Mouse (Mus musculus): ENCODE measurements at regions not wholly inside any gene's neighbourhood (a gene's known extent, or its start where the extent isn't known, plus 50 kb on each side); places are given as distances from the start of the nearest gene placed in this dataset.

DNA sequence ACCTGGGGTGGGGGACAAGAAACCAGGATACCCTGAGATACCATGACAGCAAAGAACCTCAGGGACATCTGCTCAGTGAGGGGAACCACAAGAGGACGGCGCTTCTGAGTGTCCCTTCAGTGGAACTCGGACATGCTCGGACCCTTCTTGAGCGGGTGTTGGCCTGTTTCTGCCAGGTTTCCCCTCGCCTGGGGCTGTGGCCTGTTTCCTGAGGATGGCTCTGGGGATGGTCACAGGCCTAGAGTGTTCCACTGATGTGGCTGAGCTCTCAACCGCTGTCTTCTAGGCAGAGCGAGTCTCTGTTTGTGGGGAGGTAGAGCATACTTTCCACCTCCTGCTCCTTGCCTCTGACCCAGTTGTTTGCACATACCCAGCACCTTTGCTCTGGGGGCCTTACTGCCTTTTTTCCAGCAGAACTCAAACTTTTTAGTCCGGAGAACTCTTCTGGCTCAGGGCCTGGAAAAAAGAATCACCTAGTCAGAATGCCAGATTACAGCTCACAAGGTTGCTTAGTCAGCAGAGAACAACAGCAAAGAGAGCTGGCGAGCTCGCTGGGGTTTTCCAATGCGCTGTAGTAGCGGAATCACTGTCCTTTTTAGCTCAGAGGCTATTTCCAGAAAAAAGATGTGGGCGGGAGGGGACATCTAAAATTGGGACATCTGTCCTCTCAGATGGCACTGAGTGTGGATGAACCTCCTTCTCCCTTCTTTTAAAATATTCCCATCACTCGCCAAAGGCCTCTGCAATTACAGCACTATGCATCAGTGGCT, 65.3 kb downstream of the Med10 start:
- in situ Hi-C loops (cut with MboI; ENCODE audit: unreplicated experiment in 2 of 2) = no loop called here

DNA sequence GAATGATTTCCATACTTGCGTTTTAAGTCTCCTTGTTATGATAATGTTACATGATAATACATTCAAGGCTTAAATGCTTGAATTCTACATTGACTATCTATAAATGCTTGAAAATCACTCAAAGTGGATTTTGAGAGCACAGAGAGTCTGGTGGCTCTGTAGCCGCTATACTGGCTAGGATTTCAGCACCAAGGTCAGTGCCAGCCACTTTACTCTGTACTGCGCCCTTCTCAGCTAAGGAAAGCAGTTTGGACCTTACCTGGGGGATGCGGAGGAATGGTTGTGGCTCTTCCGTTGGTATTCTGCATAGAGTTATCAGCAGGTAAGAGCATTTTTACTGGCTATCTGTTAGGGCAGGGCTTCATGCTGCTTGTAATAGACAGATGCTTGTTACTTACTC, 94.3 kb downstream of the Med10 start:
- in situ Hi-C loops (cut with MboI; ENCODE audit: unreplicated experiment in 2 of 2) = no loop called here

DNA sequence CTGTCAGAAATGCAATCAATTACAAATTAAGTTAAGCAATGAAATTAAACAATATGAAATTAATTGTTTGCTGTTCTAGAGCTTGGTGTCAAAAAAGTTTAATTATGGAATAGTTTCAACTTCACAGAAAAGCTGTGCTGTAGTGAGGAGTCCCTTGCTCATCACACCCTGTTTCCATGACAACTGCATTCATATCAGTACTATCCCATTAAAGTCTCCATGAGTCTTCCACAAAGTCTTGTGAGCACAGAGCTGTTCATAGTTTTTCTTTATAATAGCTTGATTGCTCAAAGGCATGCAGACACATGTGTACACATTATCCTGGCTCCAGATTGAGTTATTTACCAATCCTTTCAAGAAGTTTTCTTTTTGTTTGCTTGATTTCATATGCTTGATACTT, 98.9 kb downstream of the Med10 start:
- in situ Hi-C loops (cut with MboI; ENCODE audit: unreplicated experiment in 2 of 2) = no loop called here

- in situ Hi-C loops (cut with MboI; ENCODE audit: unreplicated experiment in 2 of 2) = no loop called here
Observed at GRCm38 (mm10) chr13:69906802-69907537, 104.8 kb downstream of the Med10 start.

DNA sequence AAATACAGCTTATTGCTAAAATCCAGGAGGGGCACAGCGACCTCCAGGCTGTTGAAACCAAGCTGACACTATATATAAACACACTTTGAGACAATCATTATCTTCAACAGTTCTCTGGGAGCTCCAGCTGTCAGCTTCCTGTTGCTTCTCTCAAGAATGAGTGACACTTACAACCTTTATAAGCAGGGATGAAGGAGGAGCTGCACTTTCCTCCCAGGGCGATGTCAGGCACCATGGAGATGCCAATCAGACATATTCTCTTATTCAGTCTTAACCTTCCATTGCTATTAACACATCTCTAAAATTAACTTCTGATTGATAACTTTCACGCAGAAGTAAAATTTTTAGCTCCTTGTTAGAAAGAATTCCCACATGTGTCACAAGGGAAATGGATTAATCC, 113.6 kb downstream of the Med10 start:
- in situ Hi-C loops (cut with MboI; ENCODE audit: unreplicated experiment in 2 of 2) = no loop called here

GRCm38 (mm10) chr13:69932695-69933550, 130.7 kb downstream of the Med10 start:
- in situ Hi-C loops (cut with MboI; ENCODE audit: unreplicated experiment in 2 of 2) = no loop called here

DNA sequence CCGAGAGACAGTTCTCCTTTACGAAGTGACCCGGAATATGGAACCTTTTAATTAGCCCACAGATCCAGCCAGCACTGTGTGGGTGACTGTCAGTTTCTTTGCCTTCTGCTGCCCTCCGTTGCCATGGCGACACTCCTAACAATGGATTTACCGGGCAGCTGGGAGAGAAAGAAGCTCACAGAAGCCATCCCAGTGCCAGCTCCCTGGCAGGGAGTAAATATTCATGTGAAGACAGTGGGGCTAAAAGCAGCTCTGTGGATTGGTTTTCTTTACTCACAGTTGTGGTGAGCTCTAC, 131.3 kb downstream of the Med10 start:
- in situ Hi-C loops (cut with MboI; ENCODE audit: unreplicated experiment in 2 of 2) = no loop called here

GRCm38 (mm10) chr13:69939791-69940190, 137.6 kb downstream of the Med10 start:
- in situ Hi-C loops (cut with MboI; ENCODE audit: unreplicated experiment in 2 of 2) = no loop called here

DNA sequence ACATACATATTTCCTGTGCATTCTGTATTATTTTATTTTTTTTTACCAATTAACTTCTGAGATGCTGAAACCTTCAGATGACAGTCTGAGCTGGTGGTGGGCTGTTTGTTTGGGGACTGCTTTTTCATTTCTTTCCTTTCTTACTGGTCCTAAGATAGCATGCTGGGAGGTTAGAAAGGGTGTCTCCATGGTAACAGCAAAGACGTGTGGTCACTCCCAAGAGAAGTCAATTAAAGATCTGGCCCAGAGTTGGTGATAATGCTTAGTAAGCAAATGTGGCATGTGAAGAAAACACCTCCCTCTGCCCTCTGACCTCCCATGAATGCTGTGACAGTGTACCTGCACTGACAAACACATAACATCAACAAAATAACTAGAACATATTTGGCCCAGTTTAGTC, 142.5 kb downstream of the Med10 start:
- in situ Hi-C loops (cut with MboI; ENCODE audit: unreplicated experiment in 2 of 2) = no loop called here

DNA sequence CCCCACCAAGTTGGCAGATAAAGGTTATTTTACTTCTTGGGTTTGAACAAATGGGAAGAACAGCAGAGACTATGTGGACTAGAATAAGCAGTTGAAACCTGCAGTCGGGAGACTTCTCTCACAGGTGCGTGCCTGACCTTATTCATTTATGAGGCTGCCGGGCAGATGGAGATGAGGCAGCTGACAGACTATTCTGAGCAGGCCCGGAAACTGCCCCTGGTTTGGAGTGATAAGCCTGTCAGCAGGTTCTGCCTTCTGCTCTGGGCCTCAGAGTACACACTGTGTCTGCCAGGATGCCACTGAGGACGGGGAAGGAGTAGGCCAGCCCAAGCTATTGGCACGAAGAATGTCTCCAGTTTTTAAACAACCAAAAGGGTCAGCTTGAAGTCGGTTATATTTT, 144.4 kb downstream of the Med10 start:
- in situ Hi-C loops (cut with MboI; ENCODE audit: unreplicated experiment in 2 of 2) = no loop called here

- in situ Hi-C loops (cut with MboI; ENCODE audit: unreplicated experiment in 2 of 2) = no loop called here
Observed at GRCm38 (mm10) chr13:69952061-69952460, 149.9 kb downstream of the Med10 start.

- in situ Hi-C loops (cut with MboI; ENCODE audit: unreplicated experiment in 2 of 2) = no loop called here
Observed at GRCm38 (mm10) chr13:69954171-69954570, 152.0 kb downstream of the Med10 start.

- in situ Hi-C loops (cut with MboI; ENCODE audit: unreplicated experiment in 2 of 2) = no loop called here
Observed at GRCm38 (mm10) chr13:69955503-69955902, 153.3 kb downstream of the Med10 start.

DNA sequence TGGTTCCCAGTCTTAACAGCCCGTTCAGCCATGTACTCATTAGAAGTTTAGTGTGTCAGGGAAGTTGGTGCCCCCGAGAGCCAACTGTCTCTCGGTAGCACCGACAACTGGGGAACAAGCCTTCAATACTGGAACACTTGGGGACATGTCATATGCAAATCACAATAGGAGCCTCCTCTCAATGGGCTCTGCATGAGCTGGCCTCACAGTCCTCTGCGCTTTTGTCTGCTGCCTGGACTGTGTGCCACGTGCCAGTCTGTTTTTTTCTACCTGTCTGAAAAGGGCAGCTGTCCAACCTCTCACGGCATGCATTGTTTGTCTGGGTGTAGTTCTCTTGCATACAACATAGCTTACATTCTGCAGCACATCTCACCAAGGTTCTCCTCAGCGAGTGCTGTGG, 161.7 kb downstream of the Med10 start:
- in situ Hi-C loops (cut with MboI; ENCODE audit: unreplicated experiment in 2 of 2) = no loop called here

GRCm38 (mm10) chr13:69971281-69972057, 169.3 kb downstream of the Med10 start:
- in situ Hi-C loops (cut with MboI; ENCODE audit: unreplicated experiment in 2 of 2) = no loop called here

GRCm38 (mm10) chr13:69974835-69975234, 172.6 kb downstream of the Med10 start:
- in situ Hi-C loops (cut with MboI; ENCODE audit: unreplicated experiment in 2 of 2) = loop anchor here (25.0 kb wide), 2 partner anchors 413 to 612 kb away; no protein-coding TSS in a partner anchor

GRCm38 (mm10) chr13:69984159-69984558, 182.0 kb downstream of the Med10 start:
- in situ Hi-C loops (cut with MboI; ENCODE audit: unreplicated experiment in 2 of 2) = loop anchor here (25.0 kb wide), 2 partner anchors 422 to 603 kb away; no protein-coding TSS in a partner anchor

DNA sequence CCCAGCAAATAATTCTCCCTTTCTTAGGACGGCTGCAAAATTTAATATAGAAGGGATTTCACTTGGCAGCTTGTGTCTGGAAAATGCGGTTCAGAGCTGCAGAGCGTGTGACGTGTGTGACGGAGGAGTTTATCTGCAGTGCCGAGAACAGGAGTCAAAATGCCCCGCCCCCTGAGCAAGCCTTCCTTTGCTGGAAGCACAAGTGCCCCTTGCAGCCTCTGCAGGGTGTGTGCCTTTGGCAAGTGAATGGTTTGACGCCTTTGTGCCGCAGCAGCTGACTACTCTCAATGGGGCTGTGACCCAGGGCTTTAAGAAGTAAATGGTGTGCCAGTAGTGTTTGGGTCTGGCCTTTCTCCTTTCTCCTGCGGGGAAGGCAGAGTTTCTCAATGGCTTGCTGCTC, 185.0 kb downstream of the Med10 start:
- in situ Hi-C loops (cut with MboI; ENCODE audit: unreplicated experiment in 2 of 2) = loop anchor here (25.0 kb wide), 2 partner anchors 425 to 600 kb away; no protein-coding TSS in a partner anchor

DNA sequence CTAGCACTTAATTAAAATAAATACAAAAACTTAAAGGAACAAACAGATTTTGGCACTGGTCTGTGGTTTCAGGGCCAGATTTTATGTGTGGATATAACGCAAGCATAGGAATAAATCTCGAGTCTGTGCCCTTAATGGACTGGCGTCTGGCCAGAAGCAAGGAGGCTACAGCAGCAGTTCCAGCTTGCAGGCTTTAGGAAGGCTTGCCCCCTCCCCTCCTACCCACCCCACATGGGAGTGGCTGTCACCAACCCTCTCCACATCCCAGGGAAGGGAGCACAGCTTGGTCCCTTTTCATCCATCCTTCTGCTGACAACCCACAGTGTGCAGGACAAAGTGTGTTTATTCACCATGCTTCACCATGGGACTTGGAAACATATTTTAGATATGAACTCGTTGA, 186.1 kb downstream of the Med10 start:
- in situ Hi-C loops (cut with MboI; ENCODE audit: unreplicated experiment in 2 of 2) = loop anchor here (25.0 kb wide), 2 partner anchors 426 to 599 kb away; no protein-coding TSS in a partner anchor

- in situ Hi-C loops (cut with MboI; ENCODE audit: unreplicated experiment in 2 of 2) = loop anchor here (5.0 to 25.0 kb wide), 4 partner anchors 299 to 596 kb away; no protein-coding TSS in a partner anchor
Observed at GRCm38 (mm10) chr13:69991253-69991891, 189.2 kb downstream of the Med10 start.

Measured in v-Abl transformed pro-B cells (cell line).